Comparison of ENCODE assay signal across 8 mouse cellular contexts in the genomic region with DNA sequence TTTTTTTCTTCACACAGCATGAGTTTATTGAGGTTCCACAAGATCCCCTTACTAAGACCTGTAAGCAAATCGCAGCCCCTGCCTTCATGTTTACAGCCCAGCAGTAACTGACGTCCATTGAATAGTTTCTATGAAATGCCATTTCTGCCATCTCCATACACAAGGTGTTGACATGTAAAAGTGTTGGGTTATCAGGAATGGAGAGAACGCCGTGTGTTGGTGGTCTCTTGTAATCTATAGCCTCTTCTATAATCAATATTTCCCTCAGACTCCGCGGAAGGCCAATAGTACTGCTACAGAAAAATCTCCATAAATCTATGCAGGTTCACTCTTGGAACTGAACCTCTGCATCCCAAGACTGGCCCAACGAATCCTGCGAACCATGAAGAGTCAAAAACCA. TPM values are rescaled to one million over a fixed set of nuclear protein-coding genes. Genes with fewer than 3 reads are reported as not detected.
DNase-seq lines count a peak whose midpoint lies in the region; ATAC-seq and TF ChIP-seq lines count a peak whose summit lies in the region.

No protein-coding gene starts in this region.

- no peak for ATAC-seq in forebrain, embryonic 14.5 days
- no peak for ATAC-seq in liver, embryonic 14.5 days (ENCODE audit: insufficient read depth)

- H3K79me3 ChIP-seq in C2C12 (ENCODE audit: low read depth), result peaks cover 33% of the 10 kb centered on the region

- no peaks in the 10 kb centered on the region for H3K27me3 ChIP-seq in heart, embryonic 10.5 days (ENCODE audit: insufficient read depth, poor library complexity, severe bottlenecking)
- H3K27me3 ChIP-seq in C2C12 (ENCODE audit: control insufficient read depth, insufficient read depth, insufficient read length), result no peaks in the 10 kb centered on the region
- no peaks in the 10 kb centered on the region for H3K27me3 ChIP-seq in forebrain, embryonic 14.5 days (replicated peaks; ENCODE audit: control insufficient read depth, insufficient read depth, low read length)
- H3K27me3 ChIP-seq in liver, embryonic 14.5 days (ENCODE audit: control insufficient read depth, insufficient read depth, low read length), result peaks cover 44% of the 10 kb centered on the region

- DNase-seq in heart, embryonic 10.5 days (ENCODE audit: low spot score), result no peak
- DNase-seq in heart, adult 18-20 months, result no peak
- no peak for DNase-seq in forebrain, embryonic 14.5 days (ENCODE audit: low spot score)
- no peak for DNase-seq in liver, embryonic 14.5 days (ENCODE audit: low read depth in 3 of 3, low spot score in 3 of 3)
- no peak for DNase-seq in urinary bladder, postnatal 36 days (ENCODE audit: low spot score in 2 of 2)
- DNase-seq in right cerebral cortex, postnatal 36 days (ENCODE audit: low spot score in 2 of 2), result no peak
- no peak for DNase-seq in adrenal gland, adult 18-20 months (ENCODE audit: low spot score in 2 of 2)

- H3K27ac ChIP-seq in heart, embryonic 10.5 days, result peak overlapping the region; percentile 88
- 0 out of 2 replicates have a peak overlapping the region, but pooled peaks have one; percentile 52 for H3K27ac ChIP-seq in forebrain, embryonic 14.5 days (ENCODE audit: low read depth, low read length)
- no peak overlapping the region for H3K27ac ChIP-seq in liver, embryonic 14.5 days

- peaks cover 40% of the 10 kb centered on the region for H3K79me2 ChIP-seq in C2C12 (ENCODE audit: control insufficient read depth, insufficient read depth)

- peak overlapping the region; percentile 66 for H3K4me3 ChIP-seq in heart, embryonic 10.5 days
- no peak overlapping the region for H3K4me3 ChIP-seq in C2C12 (ENCODE audit: insufficient read depth, poor library complexity, severe bottlenecking)
- peak overlapping the region; percentile 53 for H3K4me3 ChIP-seq in forebrain, embryonic 14.5 days (ENCODE audit: low read depth, low read length)
- H3K4me3 ChIP-seq in liver, embryonic 14.5 days (ENCODE audit: insufficient read depth in 1 of 2, low read depth in 2 of 2, low read length in 2 of 2), result peak overlapping the region; percentile 21 to 22

- H3K9me3 ChIP-seq in heart, embryonic 10.5 days, result no peaks in the 10 kb centered on the region
- no peaks in the 10 kb centered on the region for H3K9me3 ChIP-seq in forebrain, embryonic 14.5 days (replicated peaks; ENCODE audit: control insufficient read depth, low read length)
- no peaks in the 10 kb centered on the region for H3K9me3 ChIP-seq in liver, embryonic 14.5 days (ENCODE audit: control insufficient read depth, low read length)

- H3ac ChIP-seq in C2C12 (ENCODE audit: control insufficient read depth, insufficient read length, low read depth), result peak overlapping the region; percentile 47

- H3K9ac ChIP-seq in forebrain, embryonic 14.5 days (ENCODE audit: low read length), result peak overlapping the region; percentile 77
- no peak overlapping the region for H3K9ac ChIP-seq in liver, embryonic 14.5 days (replicated peaks)

- H3K36me3 ChIP-seq in heart, embryonic 10.5 days, result no peaks in the 10 kb centered on the region
- peaks cover 11% of the 10 kb centered on the region for H3K36me3 ChIP-seq in C2C12 (ENCODE audit: control insufficient read depth, insufficient read depth)
- no peaks in the 10 kb centered on the region for H3K36me3 ChIP-seq in forebrain, embryonic 14.5 days (ENCODE audit: control insufficient read depth, insufficient read depth, low read length)
- no peaks in the 10 kb centered on the region for H3K36me3 ChIP-seq in liver, embryonic 14.5 days (replicated peaks; ENCODE audit: control insufficient read depth, insufficient read depth, low read depth)

- TF ChIP-seq CTCF in C2C12 (IDR thresholded peaks at IDR 0.05; ENCODE audit: control insufficient read depth, insufficient read depth, insufficient read length), result no peak
- TF ChIP-seq CTCF in liver, embryonic 14.5 days (IDR thresholded peaks at IDR 0.05; ENCODE audit: low read depth), result no peak

- H3K4me2 ChIP-seq in forebrain, embryonic 14.5 days (ENCODE audit: low read length), result peak overlapping the region; percentile 75
- H3K4me2 ChIP-seq in liver, embryonic 14.5 days (ENCODE audit: low read depth), result peak overlapping the region; percentile 46

- H3K4me1 ChIP-seq in heart, embryonic 10.5 days, result peaks cover 36% of the 10 kb centered on the region
- peaks cover 11% of the 10 kb centered on the region for H3K4me1 ChIP-seq in forebrain, embryonic 14.5 days (ENCODE audit: control insufficient read depth, insufficient read depth, low read length)
- H3K4me1 ChIP-seq in liver, embryonic 14.5 days (replicated peaks; ENCODE audit: control insufficient read depth in 2 of 2, insufficient read depth in 2 of 2, low read length in 1 of 2), result peaks cover 0 to 8% of the 10 kb centered on the region in 2 experiments; a peak in 2 of 4 replicates

- 37% methylated on average over 8 of the region's 8 CpGs for WGBS in heart, embryonic 10.5 days
- 42% methylated on average over 8 of the region's 8 CpGs for WGBS in forebrain, embryonic 14.5 days
- WGBS in liver, embryonic 14.5 days (ENCODE audit: insufficient replicate concordance), result 25% methylated on average over 8 of the region's 8 CpGs

- TF ChIP-seq EP300 in liver, embryonic 14.5 days (IDR thresholded peaks at IDR 0.05; ENCODE audit: low read depth), result no peak

TF ChIP-seq in C2C12, 6 proteins besides CTCF, POLR2A, EP300 and RAD21:
- TF ChIP-seq MYOG (IDR thresholded peaks at IDR 0.05; ENCODE audit: control insufficient read depth, extremely low read depth, insufficient read length) (no peak), MAX (IDR thresholded peaks at IDR 0.05) (no peak), CEBPB (IDR thresholded peaks at IDR 0.05; ENCODE audit: low read depth) (no peak), MYOD1 (IDR thresholded peaks at IDR 0.05; ENCODE audit: control insufficient read depth, insufficient read length, low read depth) (no peak), USF1 (IDR thresholded peaks at IDR 0.05; ENCODE audit: low read depth) (no peak), FOSL1 (IDR thresholded peaks at IDR 0.05; ENCODE audit: insufficient read depth, low read length, poor library complexity, severe bottlenecking) (no peak)

RNA-seq across cellular contexts. Expression of a gene that starts 1.1 kb away (rescaled TPM):
- polyA plus RNA-seq in heart, embryonic 10.5 days (2016; fragmentation: Nextera tagmentation; extraction: Ambion mirVana), result 25.1 and 28.9 TPM in 2 replicates
- total RNA-seq in heart, adult 18-20 months (2021), result 10 to 100 TPM; 45.5 to 46.5 TPM
- 22.6 TPM for polyA plus RNA-seq in C2C12 (2012; fragmentation: generic; extraction: Trizol)
- polyA plus RNA-seq in forebrain, embryonic 14.5 days (2014; fragmentation: Nextera tagmentation; extraction: Ambion mirVana), result 60.6 and 75.0 TPM in 2 replicates
- 0.62 and 0.92 TPM in 2 replicates for polyA plus RNA-seq in liver, embryonic 14.5 days (2012; rRNA removed)
- polyA plus RNA-seq in liver, embryonic 14.5 days (2014; fragmentation: Nextera tagmentation; extraction: Ambion mirVana), result 2.8 and 3.0 TPM in 2 replicates
- total RNA-seq in adrenal gland, adult 18-20 months (2021), result 10 to 100 TPM; 37.4 to 54.0 TPM

RNA-seq across cellular contexts. Expression of a gene that starts 56.2 kb away (rescaled TPM):
- 93.3 and 116 TPM in 2 replicates for polyA plus RNA-seq in heart, embryonic 10.5 days (2016; fragmentation: Nextera tagmentation; extraction: Ambion mirVana)
- 1 to 10 TPM; 8.3 to 8.4 TPM for total RNA-seq in heart, adult 18-20 months (2021)
- polyA plus RNA-seq in C2C12 (2012; fragmentation: generic; extraction: Trizol), result 18.3 TPM
- 1,206 and 1,411 TPM in 2 replicates for polyA plus RNA-seq in forebrain, embryonic 14.5 days (2014; fragmentation: Nextera tagmentation; extraction: Ambion mirVana)
- polyA plus RNA-seq in liver, embryonic 14.5 days (2012; rRNA removed), result 1.1 and 2.7 TPM in 2 replicates
- 1.1 and 1.5 TPM in 2 replicates for polyA plus RNA-seq in liver, embryonic 14.5 days (2014; fragmentation: Nextera tagmentation; extraction: Ambion mirVana)
- 100 to 1,000 TPM in 1 of 2 experiments, 10 to 100 TPM in 1; 55.1 to 104 TPM for total RNA-seq in adrenal gland, adult 18-20 months (2021)

Comparison
In these comparisons a context has a peak if more than half of its experiments do, and no peak if none do; other contexts are left out.
1. RNA of a gene that starts 56.2 kb away (polyA plus RNA-seq): 1,206 to 1,411 TPM in forebrain, embryonic 14.5 days; 93.3 to 116 TPM in heart, embryonic 10.5 days, 18.3 TPM in C2C12 (single experiment) and 1.1 to 2.7 TPM in liver, embryonic 14.5 days; every median in the first group is over 10 times any median in the second.